Mouse (Mus musculus) stomach, embryonic 15.5 days (tissue): ENCODE measurements around the gene Arsg. TPM values are rescaled to one million over a fixed set of nuclear protein-coding genes. Genes with fewer than 3 reads are reported as not detected.

Experiments
- ATAC-seq: fragments of 200-750 bp; cut with Nextera tagmentation; 2 replicates; pipeline ENCODE4 v1.8.0; 2017; ENCODE audit warnings: low read depth, moderate number of reproducible peaks, moderate TSS enrichment; ENCODE audit not compliant: insufficient read depth, low FRiP score
- H3K27ac ChIP-seq: fragments of 300-500 bp; sonication (generic); 2 replicates; pipeline ENCODE4 v1.5.1; 2015; ENCODE audit warnings: mild to moderate bottlenecking, inconsistent platforms
- H3K27me3 ChIP-seq: fragments of 300-500 bp; sonication (generic); replicated peaks from 2 replicates; pipeline ENCODE4 v1.6.1; 2015; ENCODE audit warnings: inconsistent platforms
- H3K36me3 ChIP-seq: fragments of 300-500 bp; sonication (generic); 2 replicates; pipeline ENCODE4 v1.6.1; 2015; ENCODE audit warnings: inconsistent platforms
- H3K4me1 ChIP-seq: fragments of 300-500 bp; sonication (generic); 2 replicates; pipeline ENCODE4 v1.6.1; 2015; ENCODE audit warnings: inconsistent platforms
- H3K4me2 ChIP-seq: fragments of 300-500 bp; sonication (generic); 2 replicates; pipeline ENCODE4 v1.6.1; 2015; ENCODE audit warnings: mild to moderate bottlenecking, inconsistent platforms
- H3K4me3 ChIP-seq: fragments of 300-500 bp; sonication (generic); replicated peaks from 2 replicates; pipeline ENCODE4 v1.5.1; 2015; ENCODE audit warnings: inconsistent platforms
- H3K9ac ChIP-seq: fragments of 300-500 bp; sonication (generic); 2 replicates; pipeline ENCODE4 v1.6.1; 2015; ENCODE audit warnings: inconsistent platforms
- H3K9me3 ChIP-seq: fragments of 300-500 bp; sonication (generic); 2 replicates; pipeline ENCODE4 v1.6.1; 2016; ENCODE audit warnings: inconsistent platforms
- WGBS: fragments of 180-500 bp; shearing (Covaris S2); methylation state at CpG from one replicate; pipeline ENCODE4 v1.1.7; 2015; 5-methylcytosine and 5-hydroxymethylcytosine counted together
- polyA plus RNA-seq: library from polyadenylated mRNA; unstranded; fragments of >200 nt; fragmentation: Nextera tagmentation; extraction: Ambion mirVana; gene quantifications from 2 replicates; pipeline ENCODE4 v1.2.1, GENCODE M21; 2015

The Arsg gene
- polyA plus RNA-seq, 1 experiment from 2014 or later, result 3.8 TPM

GRCm38 (mm10) chr11:109530030-109530429 is 56.9 kb downstream of the Arsg start:
- H3K4me3 ChIP-seq, result no peak overlapping the region
- H3K27ac ChIP-seq, result no peak overlapping the region
- no peaks in the 10 kb centered on the region for H3K36me3 ChIP-seq
- no peaks in the 10 kb centered on the region for H3K9me3 ChIP-seq
- no peaks in the 10 kb centered on the region for H3K4me1 ChIP-seq
- no peak overlapping the region for H3K9ac ChIP-seq
- WGBS, result 78% methylated on average over 4 of the region's 4 CpGs
- no peak for ATAC-seq
- no peak overlapping the region for H3K4me2 ChIP-seq
- no peaks in the 10 kb centered on the region for H3K27me3 ChIP-seq

GRCm38 (mm10) chr11:109535966-109536365 is 62.8 kb downstream of the Arsg start:
- WGBS, result 83% methylated on average over 6 of the region's 6 CpGs
- no peak for ATAC-seq
- Histone ChIP-seq H3K27ac (no peak overlapping the region), H3K4me3 (no peak overlapping the region), H3K4me1 (no peaks in the 10 kb centered on the region), H3K4me2 (no peak overlapping the region), H3K9ac (no peak overlapping the region), H3K36me3 (no peaks in the 10 kb centered on the region), H3K9me3 (no peaks in the 10 kb centered on the region), H3K27me3 (no peaks in the 10 kb centered on the region)

- ATAC-seq, result no peak
- Histone ChIP-seq H3K36me3 (no peaks in the 10 kb centered on the region), H3K9ac (no peak overlapping the region), H3K4me1 (no peaks in the 10 kb centered on the region), H3K27ac (no peak overlapping the region), H3K27me3 (no peaks in the 10 kb centered on the region), H3K4me2 (no peak overlapping the region), H3K9me3 (no peaks in the 10 kb centered on the region), H3K4me3 (no peak overlapping the region)
- 61% methylated on average over 5 of the region's 5 CpGs for WGBS
Measured at GRCm38 (mm10) chr11:109536939-109537338, 63.8 kb downstream of the Arsg start.

GRCm38 (mm10) chr11:109539290-109539689 is 66.1 kb downstream of the Arsg start:
- H3K9me3 ChIP-seq, result no peaks in the 10 kb centered on the region
- no peak overlapping the region for H3K9ac ChIP-seq
- no peak for ATAC-seq
- no peak overlapping the region for H3K27ac ChIP-seq
- WGBS, result 47% methylated on average over 6 of the region's 6 CpGs
- no peaks in the 10 kb centered on the region for H3K4me1 ChIP-seq
- H3K4me2 ChIP-seq, result no peak overlapping the region
- no peaks in the 10 kb centered on the region for H3K36me3 ChIP-seq
- no peak overlapping the region for H3K4me3 ChIP-seq
- no peaks in the 10 kb centered on the region for H3K27me3 ChIP-seq

GRCm38 (mm10) chr11:109543466-109543865 is 70.3 kb downstream of the Arsg start:
- Histone ChIP-seq H3K27me3 (no peaks in the 10 kb centered on the region), H3K9me3 (no peaks in the 10 kb centered on the region), H3K4me1 (peaks cover 10% of the 10 kb centered on the region; the same call in 1 of the 2 replicates), H3K27ac (no peak overlapping the region), H3K36me3 (no peaks in the 10 kb centered on the region), H3K9ac (no peak overlapping the region), H3K4me2 (no peak overlapping the region), H3K4me3 (no peak overlapping the region)
- ATAC-seq, result no peak
- WGBS, result 79% methylated on average over 9 of the region's 9 CpGs

GRCm38 (mm10) chr11:109544432-109544831 is 71.3 kb downstream of the Arsg start:
- Histone ChIP-seq H3K4me2 (no peak overlapping the region), H3K4me3 (no peak overlapping the region), H3K9ac (no peak overlapping the region), H3K9me3 (no peaks in the 10 kb centered on the region), H3K36me3 (no peaks in the 10 kb centered on the region), H3K27ac (no peak overlapping the region), H3K4me1 (peaks cover 10% of the 10 kb centered on the region; the same call in 1 of the 2 replicates), H3K27me3 (no peaks in the 10 kb centered on the region)
- WGBS, result 58% methylated on average over 7 of the region's 7 CpGs
- no peak for ATAC-seq

- H3K4me1 ChIP-seq, result peaks cover 10% of the 10 kb centered on the region; the same call in 1 of the 2 replicates
- H3K36me3 ChIP-seq, result no peaks in the 10 kb centered on the region
- no peaks in the 10 kb centered on the region for H3K27me3 ChIP-seq
- H3K9ac ChIP-seq, result no peak overlapping the region
- WGBS, result 41% methylated on average over 7 of the region's 7 CpGs
- no peaks in the 10 kb centered on the region for H3K9me3 ChIP-seq
- H3K4me2 ChIP-seq, result no peak overlapping the region; the same call in 1 of the 2 replicates
- no peak overlapping the region for H3K4me3 ChIP-seq
- peak; percentile 50; the same call in 1 of the 2 replicates for ATAC-seq
- H3K27ac ChIP-seq, result no peak overlapping the region
Measured at GRCm38 (mm10) chr11:109545265-109545664, 72.1 kb downstream of the Arsg start.

- no peaks in the 10 kb centered on the region for H3K27me3 ChIP-seq
- peak overlapping the region; percentile 12; the same call in 1 of the 2 replicates for H3K4me2 ChIP-seq
- ATAC-seq, result no peak
- H3K9me3 ChIP-seq, result no peaks in the 10 kb centered on the region
- H3K4me1 ChIP-seq, result peaks cover 10% of the 10 kb centered on the region; the same call in 1 of the 2 replicates
- H3K4me3 ChIP-seq, result no peak overlapping the region
- no peaks in the 10 kb centered on the region for H3K36me3 ChIP-seq
- 28% methylated on average over 12 of the region's 12 CpGs for WGBS
- H3K9ac ChIP-seq, result no peak overlapping the region
- H3K27ac ChIP-seq, result no peak overlapping the region
Measured at GRCm38 (mm10) chr11:109545700-109546143, 72.5 kb downstream of the Arsg start.

- H3K9ac ChIP-seq, result no peak overlapping the region
- no peak overlapping the region for H3K4me2 ChIP-seq
- H3K27me3 ChIP-seq, result no peaks in the 10 kb centered on the region
- no peak overlapping the region for H3K4me3 ChIP-seq
- no peak for ATAC-seq
- 52% methylated on average over 16 of the region's 16 CpGs for WGBS
- no peak overlapping the region for H3K27ac ChIP-seq
- H3K4me1 ChIP-seq, result peaks cover 10% of the 10 kb centered on the region; the same call in 1 of the 2 replicates
- H3K9me3 ChIP-seq, result no peaks in the 10 kb centered on the region
- H3K36me3 ChIP-seq, result no peaks in the 10 kb centered on the region
Measured at GRCm38 (mm10) chr11:109546305-109547001, 73.3 kb downstream of the Arsg start.

GRCm38 (mm10) chr11:109547652-109548051 is 74.5 kb downstream of the Arsg start:
- no peak for ATAC-seq
- Histone ChIP-seq H3K4me2 (no peak overlapping the region), H3K4me1 (peaks cover 11% of the 10 kb centered on the region; the same call in 1 of the 2 replicates), H3K27me3 (no peaks in the 10 kb centered on the region), H3K9me3 (no peaks in the 10 kb centered on the region), H3K27ac (no peak overlapping the region), H3K36me3 (no peaks in the 10 kb centered on the region), H3K9ac (no peak overlapping the region), H3K4me3 (no peak overlapping the region)
- WGBS, result 87% methylated on average over 1 of the region's 1 CpGs

- no peak overlapping the region for H3K4me3 ChIP-seq
- H3K9me3 ChIP-seq, result no peaks in the 10 kb centered on the region
- no peak overlapping the region for H3K4me2 ChIP-seq
- H3K27ac ChIP-seq, result peak overlapping the region; percentile 1
- peaks cover 16% of the 10 kb centered on the region; the same call in 1 of the 2 replicates for H3K4me1 ChIP-seq
- no peak overlapping the region for H3K9ac ChIP-seq
- WGBS, result 52% methylated on average over 5 of the region's 5 CpGs
- no peaks in the 10 kb centered on the region for H3K36me3 ChIP-seq
- ATAC-seq, result peak; percentile 91
- H3K27me3 ChIP-seq, result no peaks in the 10 kb centered on the region
Measured at GRCm38 (mm10) chr11:109549599-109550290, 76.6 kb downstream of the Arsg start.

- 71% methylated on average over 4 of the region's 4 CpGs for WGBS
- Histone ChIP-seq H3K4me1 (0 out of 2 replicates have a peak, but pooled peaks cover 7% of the 10 kb centered on the region), H3K9ac (no peak overlapping the region), H3K4me2 (no peak overlapping the region), H3K9me3 (no peaks in the 10 kb centered on the region), H3K27ac (peak overlapping the region; percentile 83), H3K27me3 (no peaks in the 10 kb centered on the region), H3K36me3 (no peaks in the 10 kb centered on the region), H3K4me3 (no peak overlapping the region)
- ATAC-seq, result no peak
Measured at GRCm38 (mm10) chr11:109553921-109554320, 80.7 kb downstream of the Arsg start.
